Mouse (Mus musculus) C2C12 (cell line): ENCODE measurements around the gene Rnf185.

Experiments used
- CEBPB ChIP-seq: IDR thresholded peaks from one replicate; pipeline ENCODE4 v1.6.1; 2011; ENCODE audit warnings: low read depth, mild to moderate bottlenecking, control low read depth, moderate library complexity
- CTCF ChIP-seq: IDR thresholded peaks from one replicate; pipeline ENCODE4 v1.5.1; 2011; ENCODE audit not compliant: control insufficient read depth, insufficient read depth, insufficient read length
- MAX ChIP-seq: IDR thresholded peaks from one replicate; pipeline ENCODE4 v1.6.1; 2011; ENCODE audit warnings: mild to moderate bottlenecking, control low read depth
- MYOG ChIP-seq: IDR thresholded peaks from one replicate; pipeline ENCODE4 v1.6.1; 2011; ENCODE audit not compliant: control insufficient read depth, insufficient read length; ENCODE audit errors: extremely low read depth
- USF1 ChIP-seq: IDR thresholded peaks from one replicate; pipeline ENCODE4 v1.6.1; 2011; ENCODE audit warnings: low read depth, mild to moderate bottlenecking, control low read depth, moderate library complexity

- no peak for TF ChIP-seq CTCF
- no peak for TF ChIP-seq MYOG
- no peak for TF ChIP-seq CEBPB
- TF ChIP-seq MAX, result no peak
- no peak for TF ChIP-seq USF1
Measured at GRCm38 (mm10) chr11:3483980-3484642, 31.9 kb upstream of the Rnf185 start.
